Mouse (Mus musculus) G1E-ER4 (cell line): ENCODE results near the gene Adipor2. TPM values are rescaled to one million over a fixed set of nuclear protein-coding genes. Genes with fewer than 3 reads are reported as not detected.

Experiments
- GATA1 ChIP-seq: IDR thresholded peaks from one replicate; pipeline ENCODE4 v1.8.0; 2012; ENCODE audit warnings: low read length, inconsistent platforms
- polyA plus RNA-seq: library from polyadenylated mRNA; stranded (reverse); fragments of >175 nt; gene quantifications from 2 replicates; pipeline ENCODE4 v1.2.3, GENCODE M21; 2012

Gene Adipor2
- polyA plus RNA-seq, 1 experiment = 28.6 TPM

- TF ChIP-seq GATA1 = no peak
These were observed 12.7 kb downstream of the Adipor2 start for GRCm38 (mm10) chr6:119404854-119405253.

GRCm38 (mm10) chr6:119402976-119403375 is 14.5 kb downstream of the Adipor2 start:
- no peak for TF ChIP-seq GATA1

DNA sequence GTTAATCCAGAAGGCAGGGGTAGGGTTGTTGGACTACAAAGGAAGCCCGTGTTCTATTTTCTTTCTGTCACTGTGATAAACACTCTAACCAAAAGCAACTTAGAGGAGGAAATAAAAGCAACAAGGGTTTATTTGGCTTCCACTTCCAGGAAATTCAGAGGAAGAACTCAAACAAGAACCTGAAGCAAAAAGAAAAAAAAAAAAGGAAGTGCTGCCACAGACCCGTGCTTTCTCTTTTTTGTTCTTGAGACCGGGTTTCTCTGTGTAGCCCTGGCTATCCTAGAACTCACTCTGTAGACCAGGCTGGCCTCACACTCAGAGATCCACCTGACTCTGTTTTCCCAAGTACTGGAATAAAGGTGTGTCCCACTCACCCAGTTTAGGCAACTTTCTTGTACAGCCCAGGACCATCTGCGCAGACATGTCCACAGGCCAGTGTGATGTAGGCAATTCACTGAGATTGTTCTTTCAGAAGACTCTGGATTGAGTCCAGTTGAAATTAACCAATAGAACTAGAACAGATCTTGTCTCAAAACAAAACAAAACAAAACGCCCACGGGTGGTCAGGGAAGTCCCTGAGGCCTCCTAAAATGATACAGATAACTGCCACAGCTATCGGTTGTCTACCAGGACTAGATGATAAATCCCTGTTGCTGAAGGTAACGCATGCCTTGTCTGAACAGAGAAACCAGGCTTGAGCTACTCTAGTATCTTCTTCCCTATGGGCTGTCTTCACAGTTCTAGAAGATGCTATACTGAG is 15.8 kb downstream of the Adipor2 start:
- no peak for TF ChIP-seq GATA1

GRCm38 (mm10) chr6:119400649-119401048 is 16.9 kb downstream of the Adipor2 start:
- no peak for TF ChIP-seq GATA1

DNA sequence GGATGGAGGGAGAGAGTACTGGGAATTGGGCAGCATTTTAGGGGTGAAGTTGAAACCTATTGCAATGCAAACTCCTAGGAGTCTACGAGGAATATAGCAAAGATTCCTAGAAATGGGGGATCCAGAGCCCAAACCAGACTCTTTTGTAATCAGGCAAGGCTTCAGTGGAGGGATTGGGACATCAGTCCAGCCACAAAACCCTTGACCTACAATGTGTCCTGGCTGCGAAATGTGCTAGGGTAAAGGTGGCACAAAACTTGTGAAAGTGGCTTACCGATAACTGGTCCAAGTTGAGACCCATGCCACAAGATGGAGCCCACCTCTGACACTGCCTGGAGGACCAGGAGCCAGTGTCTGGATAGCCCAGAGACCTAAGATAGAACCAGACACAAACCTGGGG is 18.1 kb downstream of the Adipor2 start:
- TF ChIP-seq GATA1 = no peak

DNA sequence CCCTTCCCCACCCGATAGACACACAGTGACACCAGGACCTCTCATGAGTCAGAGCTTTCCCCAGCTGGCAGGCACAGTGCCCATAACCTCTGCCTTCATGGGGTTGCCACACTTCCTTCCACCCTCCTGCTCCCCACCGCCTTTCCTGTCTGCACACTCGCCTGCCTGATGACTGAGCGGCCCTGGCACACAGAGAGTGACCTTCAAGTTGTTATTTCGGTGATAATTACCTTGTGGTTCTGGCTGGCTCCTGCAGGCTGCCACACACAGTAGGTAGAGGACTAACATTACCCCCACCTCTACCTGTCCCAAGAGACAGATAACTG is 21.2 kb downstream of the Adipor2 start:
- TF ChIP-seq GATA1 = no peak

GRCm38 (mm10) chr6:119395421-119396308 is 21.8 kb downstream of the Adipor2 start:
- no peak for TF ChIP-seq GATA1

DNA sequence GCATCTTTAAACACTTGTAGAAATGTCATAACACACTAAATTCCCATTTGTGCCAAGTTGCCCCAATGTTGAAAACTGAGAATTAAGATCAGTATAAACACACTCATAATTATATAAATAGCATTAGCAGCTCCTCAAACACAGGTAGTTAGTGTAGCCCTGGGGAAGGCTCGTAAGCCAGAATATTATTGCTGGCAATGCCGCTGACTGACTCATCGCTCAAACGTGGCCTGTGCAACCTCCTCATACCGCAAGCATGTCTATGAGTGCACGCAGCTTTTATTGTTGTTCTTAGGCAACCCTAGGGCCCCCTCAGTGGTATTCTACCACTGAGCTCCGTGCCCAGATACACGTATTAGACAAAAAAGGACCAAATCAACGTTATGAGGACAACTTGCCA is 24.7 kb downstream of the Adipor2 start:
- no peak for TF ChIP-seq GATA1

DNA sequence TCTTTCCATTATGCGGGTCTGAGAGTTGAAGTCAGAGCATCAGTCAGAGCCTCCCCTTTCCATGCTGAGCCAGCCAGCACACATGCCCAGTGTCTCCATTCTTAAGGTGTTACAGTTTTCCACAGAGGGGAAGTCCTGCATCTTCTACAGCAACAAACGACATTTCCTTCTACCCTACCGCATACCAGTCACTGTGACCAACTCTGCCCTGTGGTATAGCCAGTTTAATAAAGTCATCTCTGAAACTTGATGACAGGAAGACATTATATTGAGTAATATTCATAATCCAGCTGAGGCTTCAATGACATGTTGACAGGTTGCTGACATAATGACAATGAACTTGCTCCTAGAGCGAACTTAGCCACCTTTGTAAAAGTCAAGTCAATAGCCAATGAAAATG is 26.8 kb downstream of the Adipor2 start:
- TF ChIP-seq GATA1 = no peak

GRCm38 (mm10) chr6:119389089-119389488 is 28.4 kb downstream of the Adipor2 start:
- TF ChIP-seq GATA1 = no peak

- TF ChIP-seq GATA1 = no peak
These were observed 28.9 kb downstream of the Adipor2 start for GRCm38 (mm10) chr6:119388650-119389012.

- TF ChIP-seq GATA1 = no peak
These were observed 29.5 kb downstream of the Adipor2 start for GRCm38 (mm10) chr6:119387801-119388649.

- no peak for TF ChIP-seq GATA1
These were observed 30.7 kb downstream of the Adipor2 start for GRCm38 (mm10) chr6:119386821-119387220.

DNA sequence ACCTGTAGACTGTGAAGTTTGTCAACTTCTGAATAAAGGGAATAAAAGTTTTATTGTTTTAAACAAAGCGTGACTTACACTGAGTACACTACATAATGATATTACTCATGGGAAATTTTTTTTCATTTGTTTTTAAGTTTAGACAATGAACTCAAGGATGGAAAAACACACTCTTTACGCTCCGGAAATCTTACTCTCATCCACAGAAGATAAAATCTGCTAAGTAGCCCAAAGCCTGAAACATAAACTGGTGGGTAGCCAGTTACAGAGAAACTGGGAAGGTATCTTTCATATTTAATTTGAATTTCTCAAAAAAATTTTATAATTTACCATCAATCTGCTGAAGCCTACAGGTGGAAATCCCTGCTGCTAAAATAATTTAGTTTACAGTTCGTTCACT is 31.1 kb downstream of the Adipor2 start:
- no peak for TF ChIP-seq GATA1

DNA sequence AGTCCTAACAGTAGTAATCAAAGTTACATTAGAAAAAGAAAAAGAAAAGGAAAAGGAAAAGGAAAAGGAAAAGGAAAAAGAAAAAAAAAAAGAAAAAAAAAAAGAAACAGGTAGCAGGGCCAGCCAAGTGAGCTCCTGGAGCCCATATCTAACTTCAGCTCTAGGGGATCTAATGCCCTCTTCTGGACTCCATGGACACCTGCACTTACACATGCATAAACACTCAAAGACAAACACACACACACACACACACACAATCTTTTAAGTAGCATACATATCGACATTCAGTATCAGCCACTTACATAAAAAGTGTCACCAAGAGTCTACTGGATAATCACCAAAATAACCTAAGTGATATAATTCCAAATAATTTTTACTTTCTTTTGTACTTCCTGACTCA is 31.8 kb downstream of the Adipor2 start:
- no peak for TF ChIP-seq GATA1

DNA sequence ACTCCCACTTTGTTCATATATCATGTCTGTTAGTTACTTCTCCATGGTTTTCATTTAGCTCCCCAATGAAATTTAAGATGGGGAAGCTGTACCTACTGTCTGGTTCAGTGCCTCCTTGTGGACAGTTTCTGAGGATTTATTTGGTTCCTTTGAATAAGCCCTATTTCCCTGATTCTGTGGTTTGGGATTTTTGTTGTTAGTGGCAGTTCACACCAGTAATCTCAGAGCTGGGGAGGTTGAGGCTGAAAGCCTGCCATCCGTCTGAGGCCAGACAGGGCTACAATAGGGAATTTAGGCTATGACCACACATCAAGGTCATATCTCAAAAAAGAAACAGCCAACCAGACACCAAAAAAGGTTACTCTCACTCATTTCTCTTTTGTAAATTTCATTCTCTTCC is 38.9 kb downstream of the Adipor2 start:
- no peak for TF ChIP-seq GATA1
